Mouse (Mus musculus) urinary bladder, adult 2 months (tissue): ENCODE results near the gene Tas2r113. TPM values are rescaled to one million over a fixed set of nuclear protein-coding genes. Genes with fewer than 3 reads are reported as not detected.
"Not testable (repeated sequence)": the region's sequence is repeated elsewhere in the genome, so short reads cannot be mapped to it uniquely, and the experiment has no call there.

Experiments used
- DNase-seq: peaks from one replicate; pipeline ENCODE4 v3.0.0; 2022; ENCODE audit warnings: low spot score
- polyA plus RNA-seq: library from polyadenylated mRNA; depleted of rRNA; stranded (reverse); fragments of >200 nt; gene quantifications from 2 replicates; pipeline ENCODE4 v1.2.3, GENCODE M21; 2012; rRNA removed

Tas2r113 gene
- polyA plus RNA-seq = not detected in 2 replicates

- no peak for DNase-seq
Measured at GRCm38 (mm10) chr6:132892711-132893110, at the start of gene Tas2r113. TSS of gene Tas2r113 (plus strand) at chr6:132893011.

GRCm38 (mm10) chr6:132846842-132847241 is 46.0 kb upstream of the Tas2r113 start, which contains the start of gene Tas2r123:
TSS of gene Tas2r123 (plus strand) at chr6:132847142.
- DNase-seq = no peak

- DNase-seq = no peak
Measured at GRCm38 (mm10) chr6:132855138-132855537, 37.7 kb upstream of the Tas2r113 start, which contains the start of gene Tas2r116. TSS of gene Tas2r116 (plus strand) at chr6:132855438.

GRCm38 (mm10) chr6:132867708-132868107 is 25.1 kb upstream of the Tas2r113 start, which contains the start of gene Tas2r110:
TSS of gene Tas2r110 (plus strand) at chr6:132868008.
- DNase-seq = no peak

GRCm38 (mm10) chr6:132909351-132909750 is 16.5 kb downstream of the Tas2r113 start, which contains the start of gene Tas2r125:
TSS of gene Tas2r125 (plus strand) at chr6:132909651.
- DNase-seq = no peak

GRCm38 (mm10) chr6:132941376-132941775 is 48.6 kb downstream of the Tas2r113 start:
- not testable (repeated sequence) for DNase-seq

Other genes starting within 250 kb of the Tas2r113 start
- gene A630073D07Rik, start 241.5 kb upstream of the Tas2r113 start, polyA plus RNA-seq = not detected in 2 replicates
- gene Tas2r120, start 236.1 kb upstream of the Tas2r113 start, polyA plus RNA-seq = not detected in 2 replicates
- not detected in 2 replicates for gene Tas2r121, start 192.0 kb upstream of the Tas2r113 start, polyA plus RNA-seq
- gene Tas2r122, start 181.1 kb upstream of the Tas2r113 start, polyA plus RNA-seq = not detected in 2 replicates
- gene Tas2r115, start 155.0 kb upstream of the Tas2r113 start, polyA plus RNA-seq = not detected in 2 replicates
- not detected in 2 replicates for gene Tas2r124, start 138.3 kb upstream of the Tas2r113 start, polyA plus RNA-seq
- not detected in 2 replicates for gene Tas2r102, start 130.9 kb upstream of the Tas2r113 start, polyA plus RNA-seq
- not detected in 2 replicates for gene Tas2r136, start 114.8 kb upstream of the Tas2r113 start, polyA plus RNA-seq
- gene Tas2r117, start 90.2 kb upstream of the Tas2r113 start, polyA plus RNA-seq = not detected in 2 replicates
- not detected in 2 replicates for gene Tas2r123, start 45.9 kb upstream of the Tas2r113 start, polyA plus RNA-seq
- gene Tas2r116, start 37.6 kb upstream of the Tas2r113 start, polyA plus RNA-seq = not detected in 2 replicates
- gene Tas2r110, start 25.0 kb upstream of the Tas2r113 start, polyA plus RNA-seq = not detected in 2 replicates
- not detected in 2 replicates for gene Tas2r125, start 16.6 kb downstream of the Tas2r113 start, polyA plus RNA-seq
- not detected in 2 replicates for gene Tas2r129, start 58.1 kb downstream of the Tas2r113 start, polyA plus RNA-seq
- not detected in 2 replicates for gene Tas2r131, start 64.9 kb downstream of the Tas2r113 start, polyA plus RNA-seq
- not detected in 2 replicates for gene Tas2r109, start 88.0 kb downstream of the Tas2r113 start, polyA plus RNA-seq
- gene Tas2r103, start 144.1 kb downstream of the Tas2r113 start, polyA plus RNA-seq = not detected in 2 replicates
- not detected in 2 replicates for gene Tas2r140, start 162.8 kb downstream of the Tas2r113 start, polyA plus RNA-seq
- gene Smim10l1, start 211.9 kb downstream of the Tas2r113 start, polyA plus RNA-seq = 42.1 and 44.6 TPM in 2 replicates